Mouse (Mus musculus): Measurements from ENCODE around the gene Scgb2b18. TPM values are rescaled to one million over a fixed set of nuclear protein-coding genes. Genes with fewer than 3 reads are reported as not detected.
"Not testable (repeated sequence)": the region's sequence is repeated elsewhere in the genome, so short reads cannot be mapped to it uniquely, and the experiment has no call there.

Scgb2b18 gene
- total RNA-seq (2021), result not detected
- long read RNA-seq, experiment 1, result 0 reads
- long read RNA-seq, experiment 2, result 0 reads

GRCm38 (mm10) chr7:33173764-33174163 lies at the start of gene Scgb2b18:
Scgb2b18 (minus strand) TSS chr7:33173864.
- DNase-seq (ENCODE audit: low spot score in 2 of 2); H3K4me3 ChIP-seq; H3K27ac ChIP-seq: not testable (repeated sequence)

GRCm38 (mm10) chr7:33185268-33185667 lies 11.6 kb upstream of the Scgb2b18 start, which contains the start of gene Scgb1b18:
Scgb1b18 (plus strand) TSS chr7:33185568.
- DNase-seq (ENCODE audit: low spot score in 2 of 2); H3K27ac ChIP-seq; H3K4me3 ChIP-seq: not testable (repeated sequence)

Other genes with a start within 250 kb of the Scgb2b18 start
- not detected for gene Scgb2b17, start 117.3 kb downstream of the Scgb2b18 start, total RNA-seq (2021)
- not detected for gene Scgb1b17, start 110.4 kb downstream of the Scgb2b18 start, total RNA-seq (2021)
- not detected for gene Scgb1b18, start 11.7 kb upstream of the Scgb2b18 start, total RNA-seq (2021)
- not detected for gene Scgb2b19, start 106.5 kb upstream of the Scgb2b18 start, total RNA-seq (2021)
- gene Scgb1b19, start 113.4 kb upstream of the Scgb2b18 start, total RNA-seq (2021), result not detected
- not detected for gene Scgb2b20, start 192.5 kb upstream of the Scgb2b18 start, total RNA-seq (2021)
- not detected for gene Scgb1b20, start 199.4 kb upstream of the Scgb2b18 start, total RNA-seq (2021)